Mouse (Mus musculus): ENCODE measurements around the gene 4930564D02Rik.

4930564D02Rik gene

DNA sequence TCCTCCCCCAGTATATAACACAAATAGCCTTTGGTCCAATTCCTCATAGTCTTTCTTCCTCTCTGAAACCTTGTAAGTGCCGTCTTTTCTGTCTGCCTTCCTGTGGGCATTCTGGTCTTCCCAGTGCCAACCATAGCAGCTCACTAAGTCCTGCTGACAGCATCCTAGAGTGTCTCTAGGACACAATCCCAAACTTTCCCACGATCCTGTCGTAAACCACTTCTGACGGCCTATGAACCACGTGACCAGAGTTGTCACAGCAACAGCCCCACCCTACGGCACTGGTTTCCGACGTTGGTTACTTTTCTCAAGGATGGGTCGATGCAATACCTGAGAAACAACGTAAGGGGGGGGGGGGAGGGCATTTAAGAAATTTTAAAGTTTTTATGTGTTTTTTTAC is at the start of gene 4930564D02Rik:
Gene 4930564D02Rik, plus strand, starts transcription at position 301 of the 400 bp plus-strand sequence.
- no peak for DNase-seq (ENCODE audit: low read depth, low spot score)

DNA sequence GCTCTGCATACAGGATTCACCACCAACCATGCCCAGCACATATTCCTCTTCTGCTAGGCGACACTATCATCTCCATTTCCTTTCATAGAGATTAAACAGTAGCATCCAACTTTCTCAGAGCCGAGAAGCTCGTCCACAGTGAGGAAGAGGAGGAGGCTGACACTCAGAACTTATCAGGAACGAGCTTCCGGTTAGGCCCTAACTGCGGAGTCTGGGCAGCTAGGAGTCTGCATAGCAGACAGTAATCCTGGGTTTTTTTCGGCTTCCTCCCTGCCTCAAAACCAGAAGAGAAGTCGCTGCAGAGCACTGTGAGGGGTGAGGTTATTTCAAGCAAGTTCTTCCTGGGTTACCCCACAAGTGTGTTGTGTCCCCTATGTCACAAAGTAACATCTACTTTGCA is 49.3 kb upstream of the 4930564D02Rik start:
- DNase-seq (ENCODE audit: low read depth, low spot score) = no peak

DNA sequence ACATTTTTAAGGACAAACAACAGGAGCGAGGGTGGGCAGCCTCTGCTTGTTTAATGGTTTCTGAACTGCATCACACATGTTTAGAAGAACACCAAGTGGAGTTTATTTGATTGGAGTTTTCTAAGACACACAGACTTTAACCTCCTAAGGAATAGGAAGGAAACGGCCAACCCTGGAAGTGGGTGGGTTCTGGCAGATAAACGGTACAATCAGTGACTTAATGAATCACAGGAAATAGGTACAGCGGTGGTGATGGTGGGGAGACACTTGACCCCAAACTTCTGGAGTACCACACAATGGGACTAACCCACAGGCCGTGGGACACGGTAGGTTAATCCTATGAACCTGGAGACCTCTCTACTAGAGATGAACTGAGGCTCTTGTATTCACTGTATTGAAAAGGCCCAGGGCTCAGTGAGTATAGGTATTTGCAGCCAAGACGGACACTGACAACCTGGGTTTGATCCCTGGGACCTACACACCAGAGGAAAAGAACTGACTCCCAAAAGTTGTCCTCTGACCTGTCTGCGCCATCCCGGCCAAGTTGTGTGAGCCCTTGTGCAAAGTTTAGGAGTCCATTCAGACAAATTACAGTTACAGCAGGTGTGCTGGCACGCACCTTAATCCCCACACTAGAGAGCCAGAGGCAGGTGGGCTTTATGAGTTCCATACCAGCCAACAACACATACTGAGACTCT is 48.4 kb upstream of the 4930564D02Rik start:
- no peak for DNase-seq (ENCODE audit: low read depth, low spot score)

DNA sequence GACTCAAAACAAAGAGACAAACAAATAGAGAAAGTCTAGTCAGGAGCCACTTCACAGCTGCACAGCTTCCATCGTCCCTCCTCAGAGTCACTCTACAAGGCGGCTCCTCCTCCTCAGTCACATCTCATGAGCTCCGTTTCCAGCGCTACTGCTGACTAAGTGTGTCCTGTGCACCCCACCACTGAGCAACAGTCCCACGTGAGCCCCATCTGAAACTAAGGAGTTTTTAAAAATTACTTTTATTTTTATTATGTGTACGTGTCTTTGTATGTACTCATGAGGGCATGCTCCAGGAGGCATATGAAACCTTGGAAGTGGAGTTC is 47.9 kb upstream of the 4930564D02Rik start:
- no peak for DNase-seq (ENCODE audit: low read depth, low spot score)

DNA sequence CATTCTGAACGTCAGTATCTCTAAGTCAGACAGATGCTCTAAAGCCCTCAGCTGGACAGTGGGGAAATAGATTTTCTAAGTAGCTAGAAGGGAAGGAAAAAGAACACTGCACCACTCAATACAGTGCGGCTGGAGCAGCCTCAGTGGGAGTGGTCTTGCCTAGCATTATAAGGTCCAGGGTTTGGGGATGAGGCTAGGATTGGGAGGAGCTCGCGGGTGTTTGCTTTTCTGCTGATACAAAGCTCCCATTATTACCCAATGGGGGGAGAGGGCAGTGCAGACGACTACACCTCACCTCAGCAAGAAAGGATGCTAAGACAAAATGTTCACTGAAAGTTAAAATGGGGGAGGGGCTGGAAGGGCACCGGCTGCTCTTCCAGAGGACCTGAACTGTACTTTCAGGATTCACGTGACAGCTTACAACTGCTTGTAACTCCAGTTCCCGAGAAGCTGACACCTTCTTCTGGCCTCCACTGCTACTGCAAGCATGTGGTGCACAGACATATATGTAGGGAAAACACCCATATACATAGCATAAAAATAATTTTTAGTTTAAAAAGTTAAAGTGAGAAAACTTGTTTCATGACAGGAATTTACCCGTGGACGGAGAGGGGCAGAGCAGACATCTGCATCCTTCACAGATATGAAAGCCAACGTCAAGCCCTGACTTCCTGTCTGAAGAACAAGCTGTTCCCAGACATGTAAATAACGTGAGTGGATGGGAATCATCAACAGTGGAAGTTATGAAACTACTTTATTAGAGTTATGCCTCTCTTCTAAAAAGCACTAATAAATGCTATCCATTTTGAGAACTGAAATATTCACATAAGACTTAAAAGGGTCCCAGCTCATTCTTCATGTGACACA is 46.6 kb upstream of the 4930564D02Rik start:
- DNase-seq (ENCODE audit: low read depth, low spot score) = no peak

DNA sequence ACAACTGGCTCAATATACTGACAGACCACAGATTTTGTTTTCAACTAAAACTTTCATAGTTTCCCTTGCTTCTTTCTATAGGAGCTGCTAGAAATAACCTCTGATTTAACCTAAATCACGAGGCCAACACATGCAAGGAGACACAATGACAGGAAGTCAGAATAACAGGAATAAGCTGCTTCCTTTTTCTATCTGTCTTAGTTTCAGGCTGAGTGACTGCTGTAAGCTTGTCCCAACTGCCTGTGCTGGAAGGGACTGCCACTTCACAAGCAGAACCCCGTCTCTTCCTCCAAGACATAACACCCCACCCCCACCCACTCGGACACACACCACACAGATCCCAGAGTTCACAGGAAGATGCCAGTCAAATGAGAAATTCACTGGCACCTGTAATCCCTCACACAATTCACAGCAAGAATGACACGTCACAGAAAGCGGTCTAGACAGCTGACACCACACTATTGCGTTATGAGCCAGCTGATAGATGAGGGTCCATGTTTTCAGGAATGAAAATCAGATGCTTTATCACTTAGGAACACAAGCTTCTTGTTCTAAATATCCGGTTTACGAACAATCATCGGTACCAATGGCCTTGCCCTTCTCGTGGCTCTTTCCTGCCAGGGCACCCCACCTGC is 43.2 kb upstream of the 4930564D02Rik start:
- no peak for DNase-seq (ENCODE audit: low read depth, low spot score)

DNA sequence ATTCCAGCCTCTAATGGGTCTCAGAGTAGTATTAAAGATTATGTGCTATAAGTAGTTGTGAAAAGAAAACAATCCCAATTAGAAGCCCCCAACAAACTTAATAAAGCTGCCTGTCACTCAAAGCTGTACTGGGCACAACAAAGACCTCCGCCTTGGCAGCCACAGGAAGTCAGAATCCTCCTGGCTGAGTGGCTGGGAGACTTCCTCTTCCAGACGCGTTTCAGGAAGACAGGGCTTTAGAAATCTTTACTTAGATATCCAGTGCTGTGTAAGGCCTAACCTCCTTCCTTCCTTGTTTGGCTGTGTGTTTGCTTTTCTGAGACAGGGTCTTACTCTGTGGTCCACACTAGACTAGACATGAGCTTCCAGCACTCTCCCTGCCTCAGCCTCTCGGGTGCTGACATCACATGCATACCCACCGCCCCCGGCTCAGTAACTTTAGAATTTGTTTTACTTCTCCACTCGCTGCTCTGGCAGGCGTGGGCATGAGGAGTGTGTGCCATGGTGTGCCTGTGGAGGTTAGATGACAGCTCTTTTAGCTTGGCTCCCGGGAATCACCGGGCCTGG is 30.3 kb upstream of the 4930564D02Rik start:
- no peak for DNase-seq (ENCODE audit: low read depth, low spot score)

DNA sequence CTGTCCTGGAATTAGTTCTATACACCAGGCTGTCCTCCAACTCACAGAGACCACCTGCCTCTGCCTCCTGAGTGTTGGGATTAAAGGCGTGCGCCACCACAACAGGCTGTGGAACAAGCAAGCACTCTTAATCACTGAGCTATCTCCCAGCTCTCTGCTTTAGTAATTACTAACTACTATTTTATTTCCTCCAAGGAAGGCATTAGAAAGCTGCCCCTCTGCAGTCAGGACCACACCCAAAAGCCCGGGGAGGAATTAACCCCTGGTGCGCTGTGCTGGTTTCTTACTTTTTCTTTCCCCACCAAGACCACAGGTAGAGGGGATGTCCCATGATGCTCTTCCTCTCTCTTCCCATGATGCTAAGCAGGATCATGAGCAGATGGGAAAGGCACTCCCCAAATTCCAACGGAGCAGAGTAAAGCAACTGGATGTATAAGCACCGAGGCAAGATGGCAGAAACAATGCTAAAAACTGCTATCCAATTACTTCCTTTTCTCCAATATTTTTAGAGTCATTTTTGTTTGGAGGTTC is 29.3 kb upstream of the 4930564D02Rik start:
- no peak for DNase-seq (ENCODE audit: low read depth, low spot score)

DNA sequence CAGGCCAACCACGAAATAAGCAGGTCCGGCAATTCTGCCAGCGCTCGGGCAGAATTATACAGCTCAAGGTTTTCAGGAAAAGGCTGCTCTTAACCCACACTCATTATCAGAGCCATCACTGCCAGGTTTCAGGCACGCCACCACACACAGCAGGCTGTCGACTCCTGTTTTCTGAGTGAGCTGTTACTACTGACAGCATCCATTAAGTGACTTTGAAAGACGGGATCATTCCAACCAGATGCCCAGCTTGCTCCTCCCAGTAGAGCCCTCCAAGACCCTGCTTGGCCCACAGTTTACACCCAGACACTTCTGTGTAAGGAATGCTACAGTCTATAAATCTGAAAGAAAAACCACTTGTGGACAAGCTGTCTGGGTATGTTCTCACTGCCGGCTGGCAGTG is 26.6 kb upstream of the 4930564D02Rik start:
- no peak for DNase-seq (ENCODE audit: low read depth, low spot score)

DNA sequence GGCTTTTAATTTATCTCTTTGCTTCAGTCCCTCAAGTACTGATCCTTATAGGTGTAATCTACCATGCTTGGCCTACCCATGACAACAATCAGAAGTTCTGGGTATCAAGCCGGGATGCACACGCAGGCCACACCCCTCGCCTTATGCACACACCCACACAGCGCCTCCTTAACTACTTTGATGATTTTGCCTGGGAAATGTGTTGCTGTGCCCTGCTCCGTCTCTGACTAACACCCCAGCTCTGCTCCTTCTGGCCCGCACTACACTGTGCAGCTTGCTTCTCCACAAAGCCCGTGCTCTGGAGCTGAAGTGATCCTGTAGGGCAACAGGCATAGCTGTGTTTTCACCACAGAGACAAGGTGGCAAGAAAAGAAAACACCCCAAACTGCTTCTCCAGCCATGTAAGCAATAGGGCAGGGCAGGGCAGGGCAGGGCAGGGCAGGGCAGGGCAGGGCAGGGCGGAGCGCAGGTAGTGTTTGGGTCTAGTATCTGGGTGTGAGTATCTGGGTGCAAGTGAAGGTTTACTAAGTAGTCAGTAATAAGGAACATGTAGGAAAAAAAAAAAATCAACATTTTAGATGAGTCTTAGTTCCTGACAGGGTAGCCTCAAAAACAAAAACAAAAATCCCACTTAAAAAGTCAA is 25.5 kb upstream of the 4930564D02Rik start:
- DNase-seq (ENCODE audit: low read depth, low spot score) = no peak

DNA sequence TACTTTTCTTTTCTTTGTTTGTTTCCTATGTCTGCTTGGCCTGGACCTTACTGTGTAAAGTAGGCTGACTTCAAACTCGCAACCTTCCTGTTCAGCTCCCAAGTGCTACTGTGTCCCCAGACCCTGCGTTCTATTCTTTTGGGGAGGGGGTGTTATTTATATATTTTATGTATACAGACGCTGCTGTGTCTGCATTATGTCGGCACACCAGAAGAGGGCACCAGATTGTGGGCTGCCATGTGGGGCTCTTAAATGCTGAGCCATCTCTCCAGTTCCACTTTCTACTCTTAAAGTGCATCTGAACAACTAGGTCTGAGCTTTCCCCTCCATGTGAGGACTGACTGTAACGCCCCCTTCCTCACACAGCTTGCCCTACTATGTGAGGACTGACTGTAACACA is 22.9 kb upstream of the 4930564D02Rik start:
- no peak for DNase-seq (ENCODE audit: low read depth, low spot score)

DNA sequence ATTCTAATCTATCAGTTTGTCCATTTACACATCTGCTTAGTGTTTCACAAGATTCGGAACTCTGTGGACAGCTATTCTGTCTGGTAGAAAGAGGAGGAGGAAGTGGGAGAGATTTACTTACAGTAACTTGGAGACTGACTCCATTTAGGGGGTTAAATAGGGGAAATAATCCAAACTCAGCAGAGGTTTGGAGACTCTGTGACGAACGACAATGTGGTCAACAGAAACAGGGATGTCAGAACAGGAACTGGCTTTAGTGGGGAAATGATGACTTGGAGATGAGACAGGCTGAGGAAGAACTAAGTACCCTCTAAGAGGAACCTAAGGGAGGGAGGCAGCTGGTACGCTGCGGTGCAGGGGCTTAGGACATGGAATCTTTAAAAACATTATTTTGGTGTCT is 19.8 kb upstream of the 4930564D02Rik start:
- DNase-seq (ENCODE audit: low read depth, low spot score) = no peak

DNA sequence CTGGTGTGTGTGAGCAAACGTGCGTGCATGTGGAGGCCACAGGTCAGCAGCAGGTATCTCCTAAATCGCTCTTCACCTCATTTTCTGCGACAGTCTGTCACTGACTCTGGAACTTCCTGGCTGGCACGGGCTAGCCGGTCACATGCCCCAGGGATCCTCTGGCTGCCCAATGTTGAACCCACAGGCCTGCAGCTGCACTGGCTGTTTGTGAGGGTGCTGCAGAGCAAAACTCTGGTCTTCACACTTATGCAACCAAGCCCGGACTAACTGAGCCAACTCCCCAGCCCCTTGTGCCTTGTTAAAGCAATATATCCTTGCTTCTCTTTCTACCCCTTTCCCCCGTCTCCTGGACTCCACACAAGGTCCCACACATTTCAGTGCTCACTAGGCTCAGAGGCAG is 19.0 kb upstream of the 4930564D02Rik start:
- DNase-seq (ENCODE audit: low read depth, low spot score) = no peak

DNA sequence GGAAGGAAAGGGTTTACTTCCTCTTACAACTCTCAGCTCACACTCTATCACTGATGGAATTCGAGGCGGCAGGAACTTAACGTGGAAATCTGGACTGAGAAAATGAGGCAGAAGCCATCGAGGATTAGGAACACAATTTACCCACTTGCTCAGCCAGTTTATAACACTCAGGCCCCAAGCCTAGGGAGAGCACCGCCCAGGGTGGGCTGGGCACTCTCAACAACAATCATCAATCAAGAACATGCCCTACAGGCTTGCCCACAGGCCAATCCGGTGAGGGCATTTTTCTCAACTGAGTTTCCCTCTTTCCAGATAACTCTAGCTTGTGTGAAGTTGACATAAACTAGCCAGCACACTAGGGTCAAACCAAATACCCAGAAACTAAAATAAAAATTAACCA is 16.8 kb upstream of the 4930564D02Rik start:
- DNase-seq (ENCODE audit: low read depth, low spot score) = no peak

DNA sequence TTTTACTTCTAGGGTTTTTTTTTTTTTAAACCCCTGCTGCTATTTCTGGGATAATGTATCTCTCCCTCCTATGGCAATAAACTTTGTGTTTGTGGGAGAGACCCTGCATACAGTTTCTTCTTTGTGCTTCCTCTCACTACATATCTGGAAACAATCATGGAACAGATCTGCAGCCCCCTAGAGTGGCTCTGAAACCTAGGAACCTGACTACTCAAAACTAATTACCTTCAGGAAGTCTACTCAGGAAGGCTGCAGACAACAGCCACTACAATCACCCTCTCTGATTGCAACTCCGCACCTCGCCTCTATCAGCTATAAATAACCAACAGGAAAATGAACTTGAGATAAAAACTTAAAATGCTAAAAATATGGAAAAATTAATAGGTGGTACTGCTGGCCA is 15.5 kb upstream of the 4930564D02Rik start:
- no peak for DNase-seq (ENCODE audit: low read depth, low spot score)

DNA sequence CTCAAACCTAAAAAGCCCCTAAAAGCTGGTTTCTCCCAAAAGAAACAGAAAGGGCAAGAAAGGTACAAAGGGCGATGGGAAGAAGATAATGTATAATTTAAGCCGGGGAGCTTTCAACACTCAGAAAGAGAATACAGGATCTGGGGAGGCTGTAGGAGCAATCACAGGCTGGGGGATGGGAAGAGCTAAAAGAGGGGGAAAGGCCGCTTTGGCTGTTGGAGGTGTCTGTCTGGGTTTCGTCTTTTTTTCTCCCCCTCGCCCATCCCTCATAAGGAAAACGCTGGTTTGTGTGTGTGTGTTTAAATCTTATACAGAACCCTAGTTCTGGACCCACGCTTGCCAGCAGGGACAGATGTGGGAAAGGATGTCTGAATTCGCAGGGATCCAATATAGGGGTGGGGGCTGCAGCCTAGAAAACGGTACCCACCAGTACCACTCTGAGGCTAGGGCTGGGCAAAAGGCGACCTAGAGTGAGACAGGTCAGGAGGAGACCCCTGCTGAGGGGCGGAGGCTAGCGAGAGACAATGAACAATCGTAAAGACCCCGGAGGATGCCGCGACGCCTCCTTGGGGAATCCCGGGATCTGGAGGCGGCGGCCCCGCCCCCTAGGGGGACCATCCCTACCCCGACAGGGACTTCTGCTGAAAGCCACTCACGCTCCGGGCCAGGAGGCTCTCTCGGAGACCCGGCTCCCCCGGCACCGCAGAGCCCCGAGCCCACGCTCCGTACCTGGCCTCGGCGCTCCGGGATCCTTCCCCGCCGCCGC is 14.3 kb upstream of the 4930564D02Rik start:
- DNase-seq (ENCODE audit: low read depth, low spot score) = peak; percentile 46

DNA sequence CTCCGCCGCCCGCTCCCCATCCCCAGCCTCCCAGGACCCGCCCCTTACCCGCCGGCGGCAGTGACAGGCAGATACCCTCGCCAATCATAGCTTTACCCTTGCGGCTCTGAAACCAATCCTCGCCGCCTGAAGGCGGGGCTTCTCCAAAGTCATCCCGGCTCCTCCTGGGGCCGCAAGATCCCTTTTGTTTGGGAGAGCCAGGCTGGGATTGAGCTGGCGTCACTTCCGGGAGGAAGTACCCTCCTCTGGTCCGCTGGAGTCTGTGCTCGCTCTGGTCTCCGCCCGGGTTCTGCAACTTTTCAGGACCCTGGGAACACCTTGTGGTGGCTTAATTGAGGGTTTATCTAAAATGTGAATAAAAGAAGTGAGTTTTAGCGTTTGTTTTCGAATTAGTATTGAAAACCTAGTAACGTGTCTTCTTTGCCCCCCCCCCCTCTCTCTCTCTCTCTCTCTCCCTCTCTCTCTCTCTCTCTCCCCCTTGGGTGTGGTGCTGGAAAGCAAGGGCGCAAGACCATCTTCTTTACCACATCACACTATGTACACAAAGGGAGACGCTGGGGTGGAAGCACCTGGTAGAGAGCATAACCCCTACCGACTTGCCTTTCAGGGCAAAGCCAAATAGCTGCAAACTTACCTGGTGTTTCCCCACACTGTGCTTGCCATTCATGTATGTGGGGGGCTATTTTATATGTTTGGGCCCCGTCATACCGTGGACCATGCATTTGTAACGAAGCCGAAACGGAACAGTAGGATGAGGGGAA is 13.5 kb upstream of the 4930564D02Rik start, which contains the start of gene Cttnbp2nl:
Gene Cttnbp2nl, minus strand, starts transcription at position 210 of the 761 bp plus-strand sequence.
- DNase-seq (ENCODE audit: low read depth, low spot score) = peak; percentile 96

DNA sequence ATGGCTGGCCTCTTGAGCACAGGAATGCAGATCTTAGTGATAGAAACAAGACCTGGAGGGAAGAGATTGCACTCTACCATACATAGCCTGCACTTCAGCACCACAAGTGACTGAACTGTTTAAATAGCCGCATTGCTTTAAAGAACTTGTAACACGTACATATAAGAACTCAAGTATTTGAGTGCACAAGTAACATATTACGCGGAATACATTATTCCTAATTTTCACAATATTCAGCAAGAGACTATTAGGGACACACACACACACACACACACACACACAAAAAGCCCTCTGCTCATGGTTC is 13.0 kb upstream of the 4930564D02Rik start:
- no peak for DNase-seq (ENCODE audit: low read depth, low spot score)

DNA sequence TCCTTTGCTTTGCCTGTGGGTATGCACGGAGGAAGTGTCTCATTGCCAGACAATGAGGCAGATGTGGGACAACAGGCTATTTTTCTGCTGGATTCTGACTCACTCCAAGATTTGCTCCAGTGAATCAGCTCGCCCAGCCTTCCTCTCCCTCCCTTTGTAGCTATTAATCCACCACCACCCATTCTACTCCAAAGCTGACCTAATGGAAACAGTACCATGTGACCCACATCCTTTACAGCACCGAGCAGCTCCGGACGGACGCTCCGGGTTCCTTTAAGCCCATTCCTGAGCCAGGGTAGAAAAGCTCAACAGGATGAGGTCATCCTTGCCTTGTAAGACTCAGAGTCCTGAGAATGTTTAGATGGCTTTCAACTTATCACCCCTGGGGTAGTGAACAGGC is 11.7 kb upstream of the 4930564D02Rik start:
- no peak for DNase-seq (ENCODE audit: low read depth, low spot score)

DNA sequence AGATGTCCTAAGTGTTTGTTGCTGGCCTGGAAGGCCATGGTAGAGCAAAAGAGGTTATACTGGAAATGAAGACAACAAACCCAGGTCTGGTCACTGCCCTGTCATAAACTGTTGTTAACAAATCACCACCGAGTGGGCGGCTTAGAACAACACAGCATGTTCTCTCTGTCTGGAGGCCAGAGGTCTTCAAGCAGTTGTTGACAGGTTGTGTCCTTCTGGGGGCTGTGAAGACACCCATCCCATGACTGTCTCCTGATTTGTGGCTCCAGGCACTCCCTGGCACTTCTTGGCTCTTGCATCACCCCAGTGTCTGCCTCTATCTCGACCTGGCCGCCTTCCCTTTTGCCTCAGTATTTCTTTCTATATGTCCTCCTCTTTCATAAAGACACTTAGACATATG is 11.0 kb upstream of the 4930564D02Rik start:
- no peak for DNase-seq (ENCODE audit: low read depth, low spot score)
